Mouse (Mus musculus): ENCODE data around the gene Rlf.

GRCm38 (mm10) chr4:121241612-121242000 lies 26.7 kb upstream of the Rlf start:
- TF ChIP-seq POLR2A (IDR thresholded peaks at IDR 0.05; ENCODE audit: borderline replicate concordance, extremely low read depth, insufficient read depth, insufficient read length, poor library complexity, severe bottlenecking) (no peak), CTCF (IDR thresholded peaks at IDR 0.05; ENCODE audit: borderline replicate concordance, extremely low read depth, insufficient read depth, insufficient read length) (no peak)

Data from brain, embryonic 14.5 days (tissue).